Mouse (Mus musculus): ENCODE measurements at regions not wholly inside any gene's neighbourhood (a gene's known extent, or its start where the extent isn't known, plus 50 kb on each side); places are given as distances from the start of the nearest gene placed in this dataset.

DNA sequence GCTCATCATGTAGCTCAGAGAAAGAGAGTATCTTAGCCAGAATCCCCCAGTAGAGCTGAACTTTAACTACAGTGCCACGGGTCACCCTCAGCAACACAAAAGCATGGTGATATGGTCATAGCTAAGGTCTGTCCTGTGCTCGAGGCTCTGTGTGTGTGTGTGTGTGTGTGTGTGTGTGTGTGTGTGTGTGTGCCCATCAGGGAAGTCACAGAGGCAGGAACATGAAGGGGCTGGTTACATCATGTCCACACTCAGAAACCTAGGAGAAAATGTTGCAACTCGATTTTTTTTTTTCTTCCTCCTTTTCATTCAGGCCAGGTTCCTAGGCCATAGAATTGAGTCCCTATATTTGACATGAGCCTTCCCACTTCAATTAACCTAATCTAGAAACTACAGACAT lies 441.8 kb downstream of the Rps24 start:
- Histone ChIP-seq H3K9ac (ENCODE audit: low read length) (no peak overlapping the region), H3K4me1 (ENCODE audit: control insufficient read depth, insufficient read depth, low read length) (0 out of 2 replicates have a peak, but pooled peaks cover 2% of the 10 kb centered on the region), H3K36me3 (ENCODE audit: control insufficient read depth, insufficient read depth) (no peaks in the 10 kb centered on the region), H3K27me3 (ENCODE audit: control insufficient read depth, insufficient read depth, low read length) (no peaks in the 10 kb centered on the region), H3K27ac (ENCODE audit: low read length) (no peak overlapping the region), H3K9me3 (replicated peaks; ENCODE audit: control insufficient read depth, low read length) (no peaks in the 10 kb centered on the region), H3K4me2 (ENCODE audit: low read depth, low read length) (no peak overlapping the region), H3K4me3 (ENCODE audit: low read length) (no peak overlapping the region)
- 83% methylated on average over 3 of the region's 3 CpGs for WGBS
- ATAC-seq (replicated peaks; ENCODE audit: extremely low read depth, insufficient read depth, low FRiP score) = no peak

DNA sequence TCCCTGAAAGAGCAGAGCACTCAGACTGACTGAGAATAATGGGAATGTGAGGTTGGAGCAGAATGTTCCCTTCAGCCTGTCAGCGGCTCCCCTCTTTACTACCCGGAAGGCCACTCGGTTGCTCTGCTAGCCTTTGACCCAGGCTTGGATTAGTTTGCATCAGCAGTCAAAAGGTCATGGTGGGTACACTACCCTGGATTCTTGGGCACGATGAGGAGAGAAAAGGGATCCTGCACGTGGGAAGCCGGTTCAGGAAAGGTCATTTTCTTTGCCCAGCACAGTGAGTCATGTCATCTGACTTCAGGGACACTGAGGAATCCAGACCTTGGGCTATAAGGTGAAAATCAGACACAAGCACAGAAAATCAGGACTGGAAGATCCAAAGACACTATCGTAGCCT lies 443.3 kb downstream of the Rps24 start:
- H3K9ac ChIP-seq (ENCODE audit: low read length) = no peak overlapping the region

GRCm38 (mm10) chr14:24937876-24938275 lies 451.0 kb downstream of the Rps24 start:
- H3K4me2 ChIP-seq (ENCODE audit: low read depth, low read length) = no peak overlapping the region
- ATAC-seq (replicated peaks; ENCODE audit: extremely low read depth, insufficient read depth, low FRiP score) = no peak

More for the DNA sequence above, 443.3 kb downstream of the Rps24 start:
- Histone ChIP-seq H3K9me3 (replicated peaks; ENCODE audit: control insufficient read depth, low read length) (no peaks in the 10 kb centered on the region), H3K27ac (ENCODE audit: low read length) (no peak overlapping the region), H3K36me3 (ENCODE audit: control insufficient read depth, insufficient read depth) (no peaks in the 10 kb centered on the region), H3K27me3 (ENCODE audit: control insufficient read depth, insufficient read depth, low read length) (no peaks in the 10 kb centered on the region), H3K4me3 (ENCODE audit: low read length) (no peak overlapping the region), H3K4me2 (ENCODE audit: low read depth, low read length) (no peak overlapping the region), H3K4me1 (ENCODE audit: control insufficient read depth, insufficient read depth, low read length) (0 out of 2 replicates have a peak, but pooled peaks cover 2% of the 10 kb centered on the region)
- no peak for ATAC-seq (replicated peaks; ENCODE audit: extremely low read depth, insufficient read depth, low FRiP score)
- WGBS = 42% methylated on average over 7 of the region's 7 CpGs

GRCm38 (mm10) chr14:24939068-24939467 lies 452.1 kb downstream of the Rps24 start:
- Histone ChIP-seq H3K9me3 (replicated peaks; ENCODE audit: control insufficient read depth, low read length) (no peaks in the 10 kb centered on the region), H3K36me3 (ENCODE audit: control insufficient read depth, insufficient read depth) (no peaks in the 10 kb centered on the region), H3K4me2 (ENCODE audit: low read depth, low read length) (no peak overlapping the region), H3K9ac (ENCODE audit: low read length) (no peak overlapping the region), H3K27ac (ENCODE audit: low read length) (no peak overlapping the region), H3K27me3 (ENCODE audit: control insufficient read depth, insufficient read depth, low read length) (no peaks in the 10 kb centered on the region), H3K4me3 (ENCODE audit: low read length) (no peak overlapping the region), H3K4me1 (ENCODE audit: control insufficient read depth, insufficient read depth, low read length) (peaks cover 6% of the 10 kb centered on the region; the same call in 1 of the 2 replicates)
- no peak for ATAC-seq (replicated peaks; ENCODE audit: extremely low read depth, insufficient read depth, low FRiP score)
- WGBS = 76% methylated on average over 4 of the region's 4 CpGs

More at GRCm38 (mm10) chr14:24937876-24938275, 451.0 kb downstream of the Rps24 start:
- Histone ChIP-seq H3K9me3 (replicated peaks; ENCODE audit: control insufficient read depth, low read length) (no peaks in the 10 kb centered on the region), H3K4me1 (ENCODE audit: control insufficient read depth, insufficient read depth, low read length) (peaks cover 6% of the 10 kb centered on the region; the same call in 1 of the 2 replicates), H3K4me3 (ENCODE audit: low read length) (no peak overlapping the region), H3K36me3 (ENCODE audit: control insufficient read depth, insufficient read depth) (no peaks in the 10 kb centered on the region), H3K27me3 (ENCODE audit: control insufficient read depth, insufficient read depth, low read length) (no peaks in the 10 kb centered on the region), H3K9ac (ENCODE audit: low read length) (no peak overlapping the region), H3K27ac (ENCODE audit: low read length) (no peak overlapping the region)
- 71% methylated on average over 2 of the region's 2 CpGs for WGBS

GRCm38 (mm10) chr14:24939476-24940200 lies 452.7 kb downstream of the Rps24 start:
- 59% methylated on average over 9 of the region's 9 CpGs for WGBS
- Histone ChIP-seq H3K4me1 (ENCODE audit: control insufficient read depth, insufficient read depth, low read length) (peaks cover 6% of the 10 kb centered on the region; the same call in 1 of the 2 replicates), H3K36me3 (ENCODE audit: control insufficient read depth, insufficient read depth) (no peaks in the 10 kb centered on the region), H3K27ac (ENCODE audit: low read length) (peak overlapping the region; percentile 46; the same call in 1 of the 2 replicates), H3K27me3 (ENCODE audit: control insufficient read depth, insufficient read depth, low read length) (no peaks in the 10 kb centered on the region), H3K9me3 (replicated peaks; ENCODE audit: control insufficient read depth, low read length) (no peaks in the 10 kb centered on the region), H3K4me2 (ENCODE audit: low read depth, low read length) (no peak overlapping the region), H3K4me3 (ENCODE audit: low read length) (no peak overlapping the region), H3K9ac (ENCODE audit: low read length) (no peak overlapping the region)
- peak; percentile 65; the same call in 1 of the 2 replicates for ATAC-seq (replicated peaks; ENCODE audit: extremely low read depth, insufficient read depth, low FRiP score)

DNA sequence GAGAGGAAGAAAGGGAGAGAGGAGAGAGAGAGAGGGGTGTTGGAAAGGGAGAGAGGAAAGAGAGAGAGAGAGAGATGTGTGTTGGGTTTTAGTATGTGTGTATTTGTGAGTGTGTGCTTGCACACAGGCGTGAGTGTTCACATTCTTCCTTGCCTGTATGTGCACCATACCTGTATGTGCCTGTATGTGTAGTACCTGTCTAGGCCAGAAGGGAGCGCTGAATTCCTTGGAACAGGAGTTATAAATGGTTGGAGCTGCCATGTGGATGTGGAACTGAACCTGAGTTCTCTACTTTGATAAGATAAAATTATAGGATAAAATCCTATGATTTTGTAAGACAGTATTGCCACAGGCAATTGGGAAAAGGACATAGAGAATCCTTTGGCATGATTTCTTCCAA lies 458.8 kb downstream of the Rps24 start:
- H3K9ac ChIP-seq (ENCODE audit: low read length) = no peak overlapping the region
- no peak overlapping the region for H3K4me2 ChIP-seq (ENCODE audit: low read depth, low read length)
- no peak overlapping the region for H3K27ac ChIP-seq (ENCODE audit: low read length)
- no peaks in the 10 kb centered on the region for H3K36me3 ChIP-seq (ENCODE audit: control insufficient read depth, insufficient read depth)
- peaks cover 2% of the 10 kb centered on the region; the same call in 1 of the 2 replicates for H3K9me3 ChIP-seq (replicated peaks; ENCODE audit: control insufficient read depth, low read length)
- H3K4me3 ChIP-seq (ENCODE audit: low read length) = no peak overlapping the region
- no peaks in the 10 kb centered on the region for H3K27me3 ChIP-seq (ENCODE audit: control insufficient read depth, insufficient read depth, low read length)
- no peaks in the 10 kb centered on the region for H3K4me1 ChIP-seq (ENCODE audit: control insufficient read depth, insufficient read depth, low read length)
- ATAC-seq (replicated peaks; ENCODE audit: extremely low read depth, insufficient read depth, low FRiP score) = no peak
- WGBS = 45% methylated on average over 2 of the region's 2 CpGs

DNA sequence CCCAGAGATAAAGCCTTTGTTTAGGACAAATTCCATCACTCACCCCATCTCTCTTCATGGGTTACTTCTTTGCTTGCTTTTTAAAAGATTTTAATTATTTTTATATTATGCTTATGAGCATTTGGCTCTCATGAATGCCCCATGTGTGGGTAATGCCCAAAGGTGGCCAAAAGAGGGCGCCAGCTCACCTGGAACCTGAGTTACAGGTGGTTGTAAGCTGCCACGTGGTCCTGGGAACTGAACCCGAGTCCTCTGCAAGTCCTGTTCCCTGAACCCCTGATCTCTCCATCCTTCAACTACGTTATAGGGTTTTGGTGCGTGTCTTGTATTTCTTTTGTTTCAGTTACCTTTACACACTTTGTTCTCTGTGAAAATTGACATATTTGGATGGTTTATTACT lies 460.2 kb downstream of the Rps24 start:
- Histone ChIP-seq H3K4me3 (ENCODE audit: low read length) (no peak overlapping the region), H3K4me1 (ENCODE audit: control insufficient read depth, insufficient read depth, low read length) (no peaks in the 10 kb centered on the region), H3K9me3 (replicated peaks; ENCODE audit: control insufficient read depth, low read length) (peaks cover 2% of the 10 kb centered on the region; the same call in 1 of the 2 replicates), H3K4me2 (ENCODE audit: low read depth, low read length) (no peak overlapping the region), H3K36me3 (ENCODE audit: control insufficient read depth, insufficient read depth) (no peaks in the 10 kb centered on the region), H3K27me3 (ENCODE audit: control insufficient read depth, insufficient read depth, low read length) (no peaks in the 10 kb centered on the region), H3K9ac (ENCODE audit: low read length) (no peak overlapping the region), H3K27ac (ENCODE audit: low read length) (no peak overlapping the region)
- WGBS = 78% methylated on average over 5 of the region's 5 CpGs
- ATAC-seq (replicated peaks; ENCODE audit: extremely low read depth, insufficient read depth, low FRiP score) = no peak

- Histone ChIP-seq H3K4me3 (ENCODE audit: low read length) (no peak overlapping the region), H3K27ac (ENCODE audit: low read length) (no peak overlapping the region), H3K9me3 (replicated peaks; ENCODE audit: control insufficient read depth, low read length) (no peaks in the 10 kb centered on the region), H3K36me3 (ENCODE audit: control insufficient read depth, insufficient read depth) (no peaks in the 10 kb centered on the region), H3K27me3 (ENCODE audit: control insufficient read depth, insufficient read depth, low read length) (no peaks in the 10 kb centered on the region), H3K9ac (ENCODE audit: low read length) (no peak overlapping the region), H3K4me2 (ENCODE audit: low read depth, low read length) (no peak overlapping the region), H3K4me1 (ENCODE audit: control insufficient read depth, insufficient read depth, low read length) (no peaks in the 10 kb centered on the region)
- ATAC-seq (replicated peaks; ENCODE audit: extremely low read depth, insufficient read depth, low FRiP score) = no peak
- 72% methylated on average over 11 of the region's 11 CpGs for WGBS
Measured at GRCm38 (mm10) chr14:24955891-24956410, 469.0 kb downstream of the Rps24 start.

- no peaks in the 10 kb centered on the region for H3K36me3 ChIP-seq (ENCODE audit: control insufficient read depth, insufficient read depth)
- no peaks in the 10 kb centered on the region for H3K4me1 ChIP-seq (ENCODE audit: control insufficient read depth, insufficient read depth, low read length)
- 63% methylated on average over 2 of the region's 2 CpGs for WGBS
- no peak overlapping the region for H3K4me2 ChIP-seq (ENCODE audit: low read depth, low read length)
- no peak for ATAC-seq (replicated peaks; ENCODE audit: extremely low read depth, insufficient read depth, low FRiP score)
- H3K27me3 ChIP-seq (ENCODE audit: control insufficient read depth, insufficient read depth, low read length) = no peaks in the 10 kb centered on the region
- H3K9ac ChIP-seq (ENCODE audit: low read length) = no peak overlapping the region
- no peak overlapping the region for H3K4me3 ChIP-seq (ENCODE audit: low read length)
- no peaks in the 10 kb centered on the region for H3K9me3 ChIP-seq (replicated peaks; ENCODE audit: control insufficient read depth, low read length)
- H3K27ac ChIP-seq (ENCODE audit: low read length) = no peak overlapping the region
Measured at GRCm38 (mm10) chr14:24956528-24957210, 469.7 kb downstream of the Rps24 start.

Measured in heart, embryonic 16.5 days (tissue).